Mouse (Mus musculus): Measurements from ENCODE around the gene Arpc1a. TPM values are rescaled to one million over a fixed set of nuclear protein-coding genes. Genes with fewer than 3 reads are reported as not detected.
A peak's percentile ranks its signal among the peaks of the same experiment; 100 is the strongest.
"Not testable (repeated sequence)": the region's sequence is repeated elsewhere in the genome, so short reads cannot be mapped to it uniquely, and the experiment has no call there.

The Arpc1a gene
- 148 and 152 TPM in 2 replicates for polyA plus RNA-seq (2014; fragmentation: Nextera tagmentation; extraction: Ambion mirVana)

GRCm38 (mm10) chr5:145083632-145084451, at the start of gene Arpc1a, which contains the start of gene Kpna7:
TSS of gene Arpc1a (plus strand) at chr5:145083830.
TSS of gene Kpna7 (minus strand) at chr5:145084030.
- DNase-seq (ENCODE audit: low spot score) (peak; percentile 94), ATAC-seq (ENCODE audit: insufficient number of reproducible peaks, low FRiP score, low TSS enrichment, low read depth) (peak; percentile 92)
- Histone ChIP-seq H3K4me3 (ENCODE audit: low read depth, low read length) (peak within 1 kb of the TSS; percentile 71), H3K9me3 (ENCODE audit: control insufficient read depth, low read length) (no peaks in the 10 kb centered on the region), H3K27ac (replicated peaks; ENCODE audit: low read depth, low read length) (0 out of 2 replicates have a peak within 1 kb of the TSS, but pooled peaks have one; percentile 24), H3K4me1 (ENCODE audit: control insufficient read depth, insufficient read depth, low read length) (0 out of 2 replicates have a peak, but pooled peaks cover 3% of the 10 kb centered on the region), H3K36me3 (ENCODE audit: control insufficient read depth, insufficient read depth, low read length) (0 out of 2 replicates have a peak, but pooled peaks cover 4% of the 10 kb centered on the region), H3K27me3 (ENCODE audit: control insufficient read depth, insufficient read depth, low read length) (no peaks in the 10 kb centered on the region), H3K4me2 (ENCODE audit: low read depth, severe bottlenecking) (peak within 1 kb of the TSS; percentile 86), H3K9ac (ENCODE audit: low read length) (peak within 1 kb of the TSS; percentile 70)
- under 1% methylated on average over 54 of the region's 54 CpGs for WGBS

GRCm38 (mm10) chr5:145041628-145042027, 42.0 kb upstream of the Arpc1a start:
- ATAC-seq (ENCODE audit: insufficient number of reproducible peaks, low FRiP score, low TSS enrichment, low read depth) = no peak
- no peak overlapping the region for H3K27ac ChIP-seq (replicated peaks; ENCODE audit: low read depth, low read length)
- no peak overlapping the region for H3K4me2 ChIP-seq (ENCODE audit: low read depth, severe bottlenecking)
- H3K9ac ChIP-seq (ENCODE audit: low read length) = no peak overlapping the region
- WGBS = 45% methylated on average over 4 of the region's 4 CpGs
- no peaks in the 10 kb centered on the region for H3K36me3 ChIP-seq (ENCODE audit: control insufficient read depth, insufficient read depth, low read length)
- no peaks in the 10 kb centered on the region for H3K9me3 ChIP-seq (ENCODE audit: control insufficient read depth, low read length)
- no peak overlapping the region for H3K4me3 ChIP-seq (ENCODE audit: low read depth, low read length)
- peak; percentile 54 for DNase-seq (ENCODE audit: low spot score)
- no peaks in the 10 kb centered on the region for H3K27me3 ChIP-seq (ENCODE audit: control insufficient read depth, insufficient read depth, low read length)
- H3K4me1 ChIP-seq (ENCODE audit: control insufficient read depth, insufficient read depth, low read length) = no peaks in the 10 kb centered on the region

- not testable (repeated sequence) for H3K4me2 ChIP-seq (ENCODE audit: low read depth, severe bottlenecking); H3K4me1 ChIP-seq (ENCODE audit: control insufficient read depth, insufficient read depth, low read length); ATAC-seq (ENCODE audit: insufficient number of reproducible peaks, low FRiP score, low TSS enrichment, low read depth); H3K27ac ChIP-seq (replicated peaks; ENCODE audit: low read depth, low read length); H3K9me3 ChIP-seq (ENCODE audit: control insufficient read depth, low read length); H3K36me3 ChIP-seq (ENCODE audit: control insufficient read depth, insufficient read depth, low read length); H3K9ac ChIP-seq (ENCODE audit: low read length); H3K4me3 ChIP-seq (ENCODE audit: low read depth, low read length); DNase-seq (ENCODE audit: low spot score); H3K27me3 ChIP-seq (ENCODE audit: control insufficient read depth, insufficient read depth, low read length)
- WGBS = 76% methylated on average over 3 of the region's 3 CpGs
These were observed 40.9 kb upstream of the Arpc1a start, which contains the start of gene 1700018F24Rik for GRCm38 (mm10) chr5:145042690-145043089. TSS of gene 1700018F24Rik (plus strand) at chr5:145042990.

GRCm38 (mm10) chr5:145054187-145054586, 29.4 kb upstream of the Arpc1a start:
- H3K9ac ChIP-seq (ENCODE audit: low read length); H3K27me3 ChIP-seq (ENCODE audit: control insufficient read depth, insufficient read depth, low read length); H3K4me1 ChIP-seq (ENCODE audit: control insufficient read depth, insufficient read depth, low read length); H3K36me3 ChIP-seq (ENCODE audit: control insufficient read depth, insufficient read depth, low read length); H3K27ac ChIP-seq (replicated peaks; ENCODE audit: low read depth, low read length); H3K4me2 ChIP-seq (ENCODE audit: low read depth, severe bottlenecking); H3K4me3 ChIP-seq (ENCODE audit: low read depth, low read length); DNase-seq (ENCODE audit: low spot score); ATAC-seq (ENCODE audit: insufficient number of reproducible peaks, low FRiP score, low TSS enrichment, low read depth); H3K9me3 ChIP-seq (ENCODE audit: control insufficient read depth, low read length): not testable (repeated sequence)
- WGBS = 62% methylated on average over 3 of the region's 3 CpGs

- H3K9me3 ChIP-seq (ENCODE audit: control insufficient read depth, low read length) = no peaks in the 10 kb centered on the region
- no peak overlapping the region for H3K9ac ChIP-seq (ENCODE audit: low read length)
- H3K27me3 ChIP-seq (ENCODE audit: control insufficient read depth, insufficient read depth, low read length) = no peaks in the 10 kb centered on the region
- no peaks in the 10 kb centered on the region for H3K4me1 ChIP-seq (ENCODE audit: control insufficient read depth, insufficient read depth, low read length)
- H3K4me3 ChIP-seq (ENCODE audit: low read depth, low read length) = no peak overlapping the region
- DNase-seq (ENCODE audit: low spot score) (no peak), ATAC-seq (ENCODE audit: insufficient number of reproducible peaks, low FRiP score, low TSS enrichment, low read depth) (no peak)
- WGBS = 82% methylated on average over 8 of the region's 8 CpGs
- no peak overlapping the region for H3K4me2 ChIP-seq (ENCODE audit: low read depth, severe bottlenecking)
- H3K36me3 ChIP-seq (ENCODE audit: control insufficient read depth, insufficient read depth, low read length) = no peaks in the 10 kb centered on the region
- H3K27ac ChIP-seq (replicated peaks; ENCODE audit: low read depth, low read length) = no peak overlapping the region
These were observed 25.7 kb upstream of the Arpc1a start for GRCm38 (mm10) chr5:145057907-145058306.

GRCm38 (mm10) chr5:145058722-145059121, 24.9 kb upstream of the Arpc1a start:
- Histone ChIP-seq H3K9me3 (ENCODE audit: control insufficient read depth, low read length) (no peaks in the 10 kb centered on the region), H3K4me3 (ENCODE audit: low read depth, low read length) (no peak overlapping the region), H3K27me3 (ENCODE audit: control insufficient read depth, insufficient read depth, low read length) (no peaks in the 10 kb centered on the region), H3K4me1 (ENCODE audit: control insufficient read depth, insufficient read depth, low read length) (no peaks in the 10 kb centered on the region), H3K36me3 (ENCODE audit: control insufficient read depth, insufficient read depth, low read length) (no peaks in the 10 kb centered on the region), H3K27ac (replicated peaks; ENCODE audit: low read depth, low read length) (no peak overlapping the region), H3K9ac (ENCODE audit: low read length) (no peak overlapping the region), H3K4me2 (ENCODE audit: low read depth, severe bottlenecking) (no peak overlapping the region)
- WGBS = 86% methylated on average over 7 of the region's 7 CpGs
- ATAC-seq (ENCODE audit: insufficient number of reproducible peaks, low FRiP score, low TSS enrichment, low read depth) (no peak), DNase-seq (ENCODE audit: low spot score) (no peak)

- Histone ChIP-seq H3K9me3 (ENCODE audit: control insufficient read depth, low read length) (no peaks in the 10 kb centered on the region), H3K4me3 (ENCODE audit: low read depth, low read length) (no peak overlapping the region), H3K4me2 (ENCODE audit: low read depth, severe bottlenecking) (no peak overlapping the region), H3K27ac (replicated peaks; ENCODE audit: low read depth, low read length) (no peak overlapping the region), H3K4me1 (ENCODE audit: control insufficient read depth, insufficient read depth, low read length) (no peaks in the 10 kb centered on the region), H3K9ac (ENCODE audit: low read length) (no peak overlapping the region), H3K27me3 (ENCODE audit: control insufficient read depth, insufficient read depth, low read length) (no peaks in the 10 kb centered on the region), H3K36me3 (ENCODE audit: control insufficient read depth, insufficient read depth, low read length) (no peaks in the 10 kb centered on the region)
- no peak for DNase-seq (ENCODE audit: low spot score)
- 74% methylated on average over 2 of the region's 2 CpGs for WGBS
- ATAC-seq (ENCODE audit: insufficient number of reproducible peaks, low FRiP score, low TSS enrichment, low read depth) = no peak
These were observed 24.1 kb upstream of the Arpc1a start for GRCm38 (mm10) chr5:145059524-145059923.

GRCm38 (mm10) chr5:145064765-145065340, 18.8 kb upstream of the Arpc1a start:
- Histone ChIP-seq H3K9ac (ENCODE audit: low read length) (no peak overlapping the region), H3K4me2 (ENCODE audit: low read depth, severe bottlenecking) (no peak overlapping the region), H3K27me3 (ENCODE audit: control insufficient read depth, insufficient read depth, low read length) (no peaks in the 10 kb centered on the region), H3K27ac (replicated peaks; ENCODE audit: low read depth, low read length) (no peak overlapping the region), H3K4me1 (ENCODE audit: control insufficient read depth, insufficient read depth, low read length) (no peaks in the 10 kb centered on the region), H3K4me3 (ENCODE audit: low read depth, low read length) (no peak overlapping the region), H3K36me3 (ENCODE audit: control insufficient read depth, insufficient read depth, low read length) (no peaks in the 10 kb centered on the region), H3K9me3 (ENCODE audit: control insufficient read depth, low read length) (no peaks in the 10 kb centered on the region)
- ATAC-seq (ENCODE audit: insufficient number of reproducible peaks, low FRiP score, low TSS enrichment, low read depth) (no peak), DNase-seq (ENCODE audit: low spot score) (no peak)
- 94% methylated on average over 1 of the region's 1 CpGs for WGBS

Measured in limb, embryonic 11.5 days (tissue).